Mouse (Mus musculus) erythroblast, adult 5-6 weeks (primary cell): Measurements from ENCODE around the gene Zfp74. TPM values are rescaled to one million over a fixed set of nuclear protein-coding genes. Genes with fewer than 3 reads are reported as not detected.

Experiments used
- ATAC-seq: replicated peaks from 2 replicates; pipeline ENCODE4 v1.8.0; 2016; ENCODE audit warnings: moderate number of reproducible peaks, mild to moderate bottlenecking, moderate TSS enrichment, inconsistent platforms; ENCODE audit not compliant: poor library complexity, low FRiP score, severe bottlenecking
- total RNA-seq, 2 experiments: library from RNA; stranded (forward) in 1 of 2; stranded (reverse) in 1 of 2; fragments of 150-400 nt in 1 of 2; fragments of 200-764, 138-1000 nt in 1 of 2; gene quantifications; 2 replicates each; pipeline versions ENCODE4 v1.2.3 to v1.2.4; 2015 to 2017; ENCODE audit warnings: low replicate concordance in 2 of 2

Gene Zfp74
- total RNA-seq, 2 experiments from 2014 or later: 1.4 to 2.3 TPM

DNA sequence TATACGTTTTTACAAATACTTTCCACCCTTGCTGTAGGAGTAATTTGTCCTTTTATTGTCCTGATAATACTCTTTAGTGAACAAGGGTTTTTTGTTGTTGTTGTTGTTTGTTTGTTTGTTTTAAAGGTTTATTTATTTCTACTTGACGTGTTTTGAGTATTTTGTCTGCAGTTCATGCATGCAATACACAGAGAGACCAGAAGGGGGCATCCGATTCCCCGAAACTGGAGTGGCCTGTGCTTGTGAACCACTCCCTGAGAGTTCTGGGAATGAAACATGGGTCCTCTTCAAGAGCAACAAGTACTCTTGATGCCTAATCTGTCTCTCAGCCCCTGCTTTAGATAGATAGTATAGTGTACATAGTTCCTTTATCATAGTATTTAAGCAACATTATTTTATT, 842 bp upstream of the Zfp74 start:
- ATAC-seq: peak; percentile 69

DNA sequence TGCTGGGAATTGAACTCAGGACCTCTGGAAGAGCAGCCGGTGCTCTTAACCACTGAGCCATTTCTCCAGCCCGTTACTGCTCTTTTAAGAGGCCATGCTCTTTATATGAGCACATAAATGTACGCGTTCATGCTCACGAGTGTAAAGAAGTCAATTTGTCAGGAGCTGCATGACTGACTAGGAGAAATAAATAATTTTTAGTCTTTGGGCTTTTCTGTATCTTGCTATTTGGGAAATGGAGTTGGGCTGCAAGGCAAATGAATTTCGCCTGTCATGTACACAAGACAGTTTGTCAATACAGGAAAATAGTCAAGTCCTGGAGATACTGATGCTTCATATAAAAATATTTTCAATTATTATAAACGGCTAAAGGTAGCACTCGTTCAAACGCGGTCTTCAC, 803 bp downstream of the Zfp74 start:
- no peak for ATAC-seq

DNA sequence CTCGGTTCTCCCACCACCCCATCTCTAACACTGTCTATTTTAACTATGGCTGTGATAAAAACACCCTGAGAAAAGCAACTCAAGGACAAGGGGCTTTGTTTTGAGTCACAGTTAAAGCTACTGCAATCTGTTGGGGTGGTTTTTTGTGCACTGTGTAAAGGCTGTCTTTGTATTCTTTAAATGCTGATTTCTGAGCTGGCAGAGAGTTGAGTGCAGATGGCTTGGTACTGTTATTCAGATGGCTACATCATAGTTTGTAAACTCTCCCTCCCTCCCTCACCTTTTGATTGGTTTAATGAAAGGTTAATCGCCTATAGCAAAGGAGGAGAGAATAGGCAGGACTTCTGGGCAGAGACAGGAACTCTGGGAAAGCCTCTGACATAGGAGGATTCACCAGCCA, 9.7 kb downstream of the Zfp74 start:
- ATAC-seq: no peak

DNA sequence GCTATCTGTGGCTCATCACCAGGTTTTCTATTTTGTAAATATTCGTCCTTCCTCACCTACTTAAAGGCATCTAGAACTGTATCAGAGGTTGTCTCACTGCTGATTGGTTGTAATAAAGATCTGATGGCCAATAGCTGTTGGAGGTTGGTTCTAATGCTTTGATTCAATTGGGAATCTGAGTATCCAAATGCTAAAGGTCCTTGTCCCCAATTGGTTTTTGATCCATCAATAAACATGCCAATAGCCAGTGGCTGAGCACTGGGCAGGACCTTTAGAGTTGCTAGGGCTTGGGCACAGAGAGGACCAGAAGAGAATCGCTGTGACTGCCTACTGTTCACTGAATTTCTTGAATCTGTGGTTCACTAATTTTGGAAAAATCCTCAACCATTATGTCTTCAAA, 10.2 kb downstream of the Zfp74 start:
- no peak for ATAC-seq

DNA sequence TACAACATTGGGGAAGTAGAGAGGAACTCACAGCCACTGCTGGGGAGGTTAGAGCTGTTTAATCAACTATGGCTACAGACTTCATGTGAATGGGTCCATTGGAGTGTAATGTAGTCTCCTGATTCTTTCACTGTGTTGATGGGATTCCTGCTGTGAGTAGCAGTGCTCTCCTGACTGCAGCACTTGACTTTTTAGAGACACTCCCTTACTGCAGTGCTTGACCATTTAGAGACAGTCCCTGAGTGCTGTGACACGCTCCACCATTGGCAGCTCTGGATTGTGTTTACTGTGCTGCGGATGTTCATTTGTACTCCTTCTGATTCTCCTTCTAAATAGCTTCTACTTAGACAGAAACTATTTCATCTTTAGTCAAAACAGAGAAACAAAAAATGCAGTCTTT, 11.1 kb downstream of the Zfp74 start:
- ATAC-seq: no peak

DNA sequence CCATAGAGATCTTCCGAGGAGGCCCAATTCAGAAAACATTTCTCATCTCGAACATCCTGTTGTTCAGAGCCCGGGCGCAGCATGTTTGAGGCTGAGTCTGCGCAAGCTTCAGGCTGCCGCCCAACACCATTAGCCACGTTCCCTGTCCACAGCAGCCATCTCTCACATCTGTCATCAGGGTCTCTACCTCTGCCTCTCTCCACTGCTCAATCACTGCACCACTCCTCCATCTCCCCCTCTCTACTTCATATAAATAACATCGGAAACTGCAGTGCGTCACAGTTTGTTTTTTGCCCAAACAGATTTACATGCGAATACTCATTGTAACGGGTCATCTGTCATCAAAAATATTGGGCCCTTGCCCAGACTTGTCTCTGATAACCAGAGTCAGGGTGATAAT, 12.9 kb downstream of the Zfp74 start:
- no peak for ATAC-seq

DNA sequence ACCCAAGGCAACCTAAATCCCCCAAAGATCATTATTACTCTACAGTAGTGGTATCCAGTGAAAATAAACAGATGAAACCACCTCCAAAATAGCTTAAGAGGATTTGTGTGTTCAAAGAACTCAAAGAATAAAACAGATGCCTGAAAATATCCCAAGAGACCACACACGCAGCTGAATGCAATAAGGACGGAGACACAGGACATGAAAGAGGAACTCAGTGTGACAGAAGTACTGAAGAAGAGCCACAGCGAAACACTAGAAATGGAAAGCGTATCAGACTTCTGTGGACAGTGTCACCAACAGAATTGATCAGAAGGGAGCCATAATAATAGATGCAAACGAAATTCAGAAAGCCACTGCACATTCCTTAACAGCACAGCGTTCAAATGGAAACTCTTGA, 15.0 kb downstream of the Zfp74 start:
- ATAC-seq: no peak

DNA sequence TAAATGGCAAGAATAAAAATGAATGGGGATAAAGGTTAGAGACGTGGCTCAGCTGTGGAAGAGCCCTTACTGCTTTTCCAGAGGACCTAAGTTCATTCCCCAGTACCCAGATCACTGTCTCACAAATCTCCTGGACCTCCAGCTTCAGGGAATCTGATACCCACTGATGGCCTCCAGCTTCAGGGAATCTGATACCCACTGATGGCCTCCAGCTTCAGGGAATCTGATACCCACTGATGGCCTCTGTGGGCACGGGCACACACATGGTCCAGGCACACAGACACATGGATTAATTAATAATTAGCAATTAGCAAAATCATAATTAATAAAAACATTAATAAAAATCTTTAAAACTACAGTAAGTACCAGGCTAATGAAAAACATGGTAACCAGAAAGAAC, 31.1 kb downstream of the Zfp74 start:
- ATAC-seq: no peak

DNA sequence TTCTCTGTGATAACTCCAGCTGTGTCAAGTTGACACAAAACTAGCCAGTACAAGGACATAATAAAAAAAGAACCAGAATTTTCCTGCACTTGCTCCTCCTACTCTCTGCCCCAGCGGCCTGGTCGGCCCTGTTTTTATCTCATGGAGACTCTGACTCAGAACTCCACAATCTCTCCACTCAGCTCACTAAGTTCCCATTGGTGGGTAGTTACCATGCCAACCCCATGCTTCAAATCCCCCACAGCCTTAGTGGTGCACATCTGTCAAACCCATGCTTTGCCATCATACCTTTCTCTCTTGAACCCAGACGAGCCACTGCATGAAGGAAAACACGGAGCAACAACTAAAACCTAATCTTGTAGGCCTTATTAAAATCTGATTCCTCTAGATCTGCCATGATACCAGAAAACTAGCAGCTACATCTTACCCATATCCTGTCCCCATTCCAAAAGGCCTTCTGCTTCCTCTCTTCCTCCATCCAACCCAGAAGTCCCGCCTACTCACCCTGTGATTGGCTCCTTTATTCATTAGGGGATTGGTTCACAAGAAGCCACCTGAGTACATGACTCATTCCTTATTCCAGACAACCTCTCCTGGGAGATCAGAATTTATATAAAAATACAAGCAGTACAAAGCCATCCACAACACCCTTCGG, 32.3 kb downstream of the Zfp74 start:
- ATAC-seq: no peak

DNA sequence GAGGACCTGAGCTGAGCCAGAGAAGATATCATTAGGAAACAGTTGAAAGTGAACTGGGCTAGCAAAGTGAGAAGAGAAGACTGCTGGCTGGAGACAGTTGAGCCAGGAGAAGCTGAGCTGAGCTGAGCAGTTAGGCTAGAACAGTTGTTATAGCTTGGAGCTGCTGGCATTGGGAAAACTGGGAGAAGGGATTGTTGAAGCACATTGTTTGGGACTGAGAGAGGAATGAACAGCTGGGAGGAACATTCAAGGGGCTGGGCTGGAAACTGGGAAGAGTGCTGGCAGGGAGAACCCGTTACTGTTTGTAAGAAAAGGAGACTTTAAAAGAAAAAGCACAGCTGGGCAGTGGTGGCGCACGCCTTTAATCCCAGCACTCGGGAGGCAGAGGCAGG, 35.8 kb downstream of the Zfp74 start:
- no peak for ATAC-seq

DNA sequence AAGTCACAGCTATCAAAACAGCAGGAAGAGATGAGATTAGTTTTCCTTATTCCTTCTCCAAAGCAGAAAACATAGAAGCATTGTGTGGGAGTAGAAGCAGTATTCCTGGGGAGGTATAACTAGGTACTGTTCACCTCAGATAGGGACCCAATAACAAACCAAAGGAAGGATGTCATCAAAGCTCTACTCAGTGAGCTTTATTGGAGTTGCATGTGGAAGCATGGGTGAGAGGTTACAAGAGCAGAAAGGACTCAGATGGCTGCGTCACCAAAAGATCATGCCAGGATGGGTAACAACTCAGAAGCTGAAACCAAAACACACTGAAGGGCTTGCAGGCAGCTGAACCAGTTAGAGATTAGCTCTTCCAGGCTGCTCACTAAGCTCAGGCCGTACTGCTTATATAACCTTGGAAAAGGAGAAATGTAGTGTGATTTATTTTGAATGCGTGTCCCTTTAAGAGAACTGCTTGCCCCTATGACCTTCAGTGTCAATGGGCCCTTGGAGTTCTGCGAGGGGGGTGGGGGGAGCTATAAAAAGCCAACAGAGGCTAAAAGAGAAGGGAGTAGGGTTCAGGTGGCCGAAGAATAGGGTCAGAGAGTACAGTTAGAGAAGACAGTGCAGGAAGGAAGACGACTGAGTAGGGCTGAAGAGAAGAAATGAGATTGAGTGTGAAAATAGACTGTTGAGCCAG, 36.4 kb downstream of the Zfp74 start:
- no peak for ATAC-seq

DNA sequence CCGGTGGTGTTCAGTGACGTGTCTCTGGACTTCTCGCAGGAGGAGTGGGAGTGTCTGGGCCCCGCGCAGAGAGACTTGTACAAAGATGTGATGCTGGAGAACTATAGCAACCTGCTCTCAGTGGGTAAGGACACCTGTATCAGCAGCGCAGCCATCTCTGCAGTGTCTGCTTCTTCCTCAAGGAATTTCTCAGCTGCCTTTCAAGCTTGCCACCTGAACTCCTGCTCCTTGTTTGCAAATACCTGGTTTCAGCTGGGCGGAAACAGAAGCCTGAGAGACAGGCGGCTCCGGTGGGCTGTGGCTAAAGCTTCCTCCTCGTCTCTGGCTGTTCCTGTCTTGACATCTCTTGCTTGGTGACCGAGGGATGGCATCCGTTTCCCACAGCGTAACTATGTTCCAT, 41.7 kb downstream of the Zfp74 start:
- no peak for ATAC-seq

DNA sequence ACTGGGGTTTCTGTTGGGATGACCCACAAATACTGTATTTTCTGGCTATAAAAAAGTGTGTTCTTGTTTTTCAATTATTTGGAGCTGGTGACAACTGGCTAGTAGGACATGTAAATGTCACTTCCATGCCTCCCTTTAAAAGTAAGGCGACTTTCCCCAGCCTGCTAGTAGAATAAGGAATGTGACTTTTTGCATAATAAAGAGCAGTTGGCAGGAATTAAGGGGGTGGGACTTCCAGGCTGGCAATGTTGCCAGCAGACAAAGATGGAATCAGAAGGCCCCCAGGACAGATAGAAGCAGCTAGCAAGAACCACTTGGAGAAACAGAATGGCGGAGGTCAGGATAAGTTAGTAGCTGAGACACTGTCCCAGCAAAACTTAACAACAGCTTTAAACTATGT, 43.6 kb downstream of the Zfp74 start:
- ATAC-seq: no peak

DNA sequence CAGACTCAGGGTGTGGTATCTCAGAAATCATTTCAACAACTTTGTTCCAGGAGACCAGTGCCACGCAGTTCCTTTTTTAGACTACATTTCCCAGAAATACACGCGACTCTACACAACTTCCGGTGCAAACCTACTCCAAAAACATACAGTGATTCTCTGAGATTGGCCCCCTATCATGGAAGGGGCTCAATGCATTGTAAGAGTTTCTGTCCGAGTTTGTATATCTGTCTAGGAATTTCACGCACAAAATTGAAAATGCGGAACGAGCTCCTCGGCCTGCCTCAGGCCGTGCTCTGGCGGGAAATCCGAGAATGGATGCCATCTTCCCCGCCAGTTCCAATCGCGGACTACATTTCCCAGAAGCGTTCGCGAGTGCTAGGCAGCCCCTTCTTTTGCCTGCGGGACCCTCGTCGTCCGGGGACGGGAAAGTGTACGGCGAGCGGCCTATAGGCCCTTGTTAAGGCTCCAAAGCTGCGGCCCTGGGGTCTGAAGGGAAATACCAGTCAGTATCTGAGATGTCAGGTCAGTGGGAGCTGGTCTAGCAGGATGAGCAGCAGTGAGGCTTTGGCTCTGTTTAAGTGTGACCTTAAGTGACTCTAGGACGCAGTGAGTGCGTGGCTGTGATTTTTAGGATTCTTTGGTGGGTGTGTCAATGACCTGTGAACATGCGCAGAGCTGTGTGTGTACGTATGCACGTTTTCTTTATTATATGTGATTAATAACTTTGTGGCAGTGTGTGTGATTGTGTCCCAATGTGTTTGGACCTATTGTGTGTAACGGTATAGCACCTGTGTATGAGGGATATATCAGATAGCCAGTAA, 45.5 kb downstream of the Zfp74 start, which contains the start of gene Zfp383:
TSS of gene Zfp383 (plus strand) at position 94 of the 821 bp plus-strand sequence.
- peak; percentile 64; the same call in 1 of the 2 replicates for ATAC-seq

DNA sequence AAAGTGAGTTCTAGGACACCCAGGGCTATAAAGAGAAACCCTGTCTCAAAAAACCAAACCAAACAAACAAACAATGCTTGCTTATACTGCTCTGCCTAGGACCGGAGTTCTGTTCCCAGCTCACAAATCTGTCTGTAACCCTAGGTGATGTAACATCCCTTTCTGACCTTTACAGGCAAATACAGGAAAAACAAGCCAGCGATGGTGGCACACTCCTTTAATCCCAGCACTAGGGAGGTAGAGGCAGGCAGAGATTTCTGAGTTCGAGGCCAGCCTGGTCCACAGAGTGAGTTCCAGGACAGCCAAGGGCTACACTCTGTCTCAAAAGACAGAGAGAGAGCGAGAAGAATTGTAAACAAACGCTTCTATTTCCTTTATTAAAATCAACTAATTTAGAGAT, 46.7 kb downstream of the Zfp74 start:
- ATAC-seq: no peak

DNA sequence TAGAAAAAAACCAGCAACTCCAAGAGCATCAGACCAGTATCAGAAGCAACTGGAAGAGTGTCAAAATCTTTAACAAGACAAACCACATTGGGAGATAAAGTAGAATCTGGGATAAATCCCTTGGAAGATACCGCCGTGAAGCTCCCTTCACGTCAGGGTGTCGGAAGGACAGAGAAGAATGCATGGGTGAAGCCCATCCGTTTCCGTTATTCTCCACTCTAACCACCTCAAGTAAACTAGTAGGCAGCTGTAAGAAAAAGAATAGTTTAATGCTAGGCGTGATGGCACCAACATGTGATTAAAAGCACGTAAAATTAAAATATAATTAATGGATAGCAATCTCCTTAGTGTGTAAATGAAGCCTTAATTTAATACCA, 47.2 kb downstream of the Zfp74 start:
- no peak for ATAC-seq

DNA sequence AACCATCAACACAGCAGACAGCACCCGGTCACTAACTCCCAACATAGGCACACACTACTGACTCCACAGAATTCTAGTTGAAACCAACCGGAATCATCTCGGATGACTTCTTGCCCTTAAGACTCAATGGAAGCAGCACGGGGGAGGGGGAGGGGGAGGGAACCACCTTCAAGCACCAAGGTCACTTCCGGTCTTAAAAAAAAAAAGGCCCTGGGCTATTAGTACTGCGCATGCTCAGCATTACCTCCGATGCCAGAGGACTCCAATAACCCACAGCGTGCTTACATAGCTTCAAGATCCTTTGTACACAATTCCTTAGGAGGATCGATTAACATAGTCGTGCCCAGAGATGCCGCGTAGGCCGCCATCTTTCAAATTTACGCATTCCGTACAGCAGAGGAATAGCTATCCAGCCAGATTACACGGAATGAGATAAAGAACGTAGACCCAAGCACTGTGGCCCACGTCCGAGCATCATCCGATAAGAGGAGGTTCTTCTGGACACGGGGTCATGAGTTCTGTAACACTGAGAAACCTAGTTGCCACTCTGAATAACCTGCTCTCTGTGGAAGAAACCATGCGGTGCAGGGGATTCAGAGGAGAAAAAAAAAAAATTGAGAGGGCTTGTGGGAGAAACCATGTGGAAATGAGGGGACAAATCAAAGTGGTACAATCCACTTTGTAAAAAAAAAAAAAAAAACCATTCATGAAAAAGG, 47.8 kb downstream of the Zfp74 start, which contains the start of gene Zfp27:
TSS of gene Zfp27 (minus strand) at position 607 of the 716 bp plus-strand sequence.
- ATAC-seq: peak; percentile 91

DNA sequence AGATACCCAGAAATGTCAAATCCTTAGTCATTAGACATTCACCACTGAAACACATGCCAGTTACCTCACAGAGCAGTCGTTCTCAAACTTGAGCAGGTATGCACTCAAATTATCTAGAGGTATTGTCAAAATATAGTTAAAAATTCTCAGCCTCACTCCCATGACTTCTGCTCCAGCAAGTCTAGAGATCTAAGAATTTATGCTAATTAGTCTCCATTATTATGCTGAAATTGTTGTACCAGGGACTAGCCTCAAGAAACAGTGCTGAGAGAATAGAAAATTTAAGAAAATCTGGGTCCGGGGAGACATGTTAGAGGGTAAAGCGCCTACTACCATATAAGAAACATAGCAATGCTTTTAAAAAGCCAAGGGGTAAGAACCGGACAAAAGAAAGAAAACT, 49.8 kb downstream of the Zfp74 start:
- ATAC-seq: no peak

DNA sequence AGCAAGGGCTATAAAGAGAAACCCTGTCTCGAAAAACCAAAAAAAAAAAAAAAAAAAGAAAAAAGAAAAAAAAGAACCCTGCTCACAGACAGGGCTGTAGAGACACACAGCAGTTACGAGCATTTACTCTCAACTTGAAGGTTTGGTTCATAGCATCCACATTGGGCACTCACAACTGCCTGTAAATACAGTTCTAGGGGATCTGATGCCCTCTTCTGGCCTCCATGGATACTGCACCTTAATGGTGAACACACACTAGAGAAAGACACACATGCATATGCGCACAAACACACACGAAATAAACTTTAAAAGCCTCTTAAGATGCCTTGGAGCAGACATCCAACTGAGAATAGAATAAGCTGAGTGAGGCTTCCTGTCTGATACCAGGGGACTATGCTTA, 55.5 kb downstream of the Zfp74 start:
- ATAC-seq: no peak

DNA sequence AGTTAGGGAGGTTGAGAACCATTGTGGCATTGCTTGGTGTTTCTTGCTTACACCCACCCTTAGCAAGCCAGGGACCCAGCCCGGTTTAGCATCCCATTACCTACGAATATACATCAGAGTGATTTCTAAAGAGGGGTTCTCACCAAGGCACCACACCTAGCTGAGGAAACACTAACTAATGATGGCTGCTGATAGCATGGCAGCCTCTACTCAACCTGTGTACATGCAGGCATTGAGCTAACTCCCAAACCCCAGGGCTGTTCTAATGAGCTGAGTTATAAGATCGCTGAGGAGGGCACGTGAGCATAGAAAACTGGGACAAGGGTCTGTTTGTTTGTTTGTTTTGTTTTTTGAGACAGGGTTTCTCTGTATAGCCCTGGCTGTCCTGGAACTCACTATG, 61.1 kb downstream of the Zfp74 start:
- no peak for ATAC-seq
